Mouse (Mus musculus) regulatory T cell (primary cell): ENCODE data around the gene Gm45521.
"Not testable (repeated sequence)": the region's sequence is repeated elsewhere in the genome, so short reads cannot be mapped to it uniquely, and the experiment has no call there.

Experiments
- in situ Hi-C: fragments of 300-600 bp; cut with MboI, MseI; formaldehyde crosslinking; loops from one replicate; pipeline ENCODE4 v1.15.1; 2025; ENCODE audit warnings: high pct_unique_total_duplicates

The Gm45521 gene

DNA sequence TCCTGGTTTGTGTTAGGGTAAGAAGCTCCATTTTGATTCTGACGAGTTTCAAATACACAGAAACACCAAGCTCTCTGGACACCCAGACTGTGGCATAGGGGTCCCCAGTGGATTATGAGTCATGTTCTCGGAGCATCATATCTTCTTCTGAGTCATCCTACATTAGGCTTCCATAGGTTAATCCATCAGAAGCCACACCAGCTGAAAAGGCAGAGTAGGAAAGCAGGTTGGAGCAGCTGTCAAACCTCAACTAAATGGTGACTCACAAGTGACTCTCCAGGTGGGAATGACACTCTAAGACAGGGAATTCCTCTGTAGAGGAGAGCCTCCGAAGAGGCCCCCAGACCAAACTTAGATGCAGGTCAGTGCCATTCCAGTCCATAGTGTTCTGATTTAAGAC, 41.9 kb downstream of the Gm45521 start:
- in situ Hi-C loops: no loop called here

GRCm38 (mm10) chr14:7999435-7999834, 42.3 kb downstream of the Gm45521 start:
- in situ Hi-C loops: no loop called here

GRCm38 (mm10) chr14:8000247-8000646, 43.2 kb downstream of the Gm45521 start:
- in situ Hi-C loops: loop anchor here (5.0 kb wide), 1 partner anchor 38 kb away; no protein-coding TSS in a partner anchor

GRCm38 (mm10) chr14:8000831-8001685, 44.0 kb downstream of the Gm45521 start:
- in situ Hi-C loops: loop anchor here (5.0 kb wide), 1 partner anchor 39 kb away; no protein-coding TSS in a partner anchor

DNA sequence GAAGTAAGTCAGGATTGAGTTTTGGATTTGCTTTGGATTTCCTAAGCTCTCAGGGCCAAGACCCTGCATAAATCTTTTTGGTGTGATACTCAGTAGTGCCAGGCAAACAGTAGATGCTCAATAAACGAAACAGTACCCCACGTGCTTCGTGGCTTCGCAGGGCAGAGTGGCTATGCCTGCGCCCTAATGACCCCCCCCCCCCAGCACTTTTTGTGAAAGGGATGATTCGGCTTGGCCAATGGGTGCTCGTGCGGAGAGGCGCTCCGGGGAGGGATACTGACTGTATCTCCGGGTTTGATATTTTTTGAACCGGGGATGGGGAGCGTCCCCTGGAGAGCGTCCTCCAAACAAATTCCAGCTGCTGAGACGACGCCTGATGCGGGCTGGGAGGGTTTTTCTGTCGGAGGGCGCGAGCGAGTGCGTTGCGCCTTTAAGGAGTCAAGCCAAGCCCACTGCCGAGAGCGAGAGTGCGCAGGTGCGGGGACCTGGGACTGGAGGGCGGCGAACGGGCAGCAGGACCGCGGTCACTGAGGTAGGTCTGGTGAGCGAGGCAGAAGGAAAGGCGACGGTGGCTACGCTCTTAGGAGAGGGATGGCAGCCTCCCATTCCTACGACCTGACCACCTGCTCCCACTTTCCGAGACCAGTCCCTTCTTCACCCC, 45.5 kb downstream of the Gm45521 start, which contains the start of gene Abhd6:
Abhd6 (plus strand) TSS at position 471 of the 661 bp plus-strand sequence.
- in situ Hi-C loops: loop anchor here (5.0 kb wide), 1 partner anchor 40 kb away; no protein-coding TSS in a partner anchor

DNA sequence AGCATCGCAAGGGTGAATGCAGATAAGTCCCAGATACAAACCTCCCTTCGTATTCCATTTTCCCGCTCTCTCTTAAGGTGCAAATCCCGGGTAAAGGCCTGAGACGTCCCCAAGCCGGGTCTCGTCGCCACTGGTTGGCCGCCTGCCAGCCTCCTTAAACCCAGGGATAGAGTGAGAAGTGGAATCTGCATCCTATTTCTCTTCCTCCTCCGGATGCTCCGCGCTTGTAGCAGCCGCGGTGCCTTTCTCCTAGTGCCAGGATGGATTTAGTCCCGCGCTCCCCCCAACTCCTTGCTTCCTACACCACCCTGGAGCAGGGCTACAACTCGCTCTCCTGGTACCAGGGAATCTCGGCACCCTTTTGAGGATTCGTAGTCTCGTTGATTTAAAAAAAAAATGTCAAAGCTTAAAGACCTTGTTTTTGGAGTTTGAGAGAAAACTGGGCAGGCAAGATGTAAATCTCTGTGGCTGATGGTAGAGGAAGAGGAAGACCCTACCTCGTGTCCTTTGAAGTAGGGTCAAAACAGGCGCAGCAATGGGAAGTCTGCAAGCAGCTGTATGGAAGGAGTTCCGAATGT, 46.1 kb downstream of the Gm45521 start:
- in situ Hi-C loops: loop anchor here (5.0 kb wide), 1 partner anchor 41 kb away; no protein-coding TSS in a partner anchor

- in situ Hi-C loops: loop anchor here (5.0 kb wide), 1 partner anchor 42 kb away; no protein-coding TSS in a partner anchor
Observed at GRCm38 (mm10) chr14:8003727-8004670, 46.9 kb downstream of the Gm45521 start.

DNA sequence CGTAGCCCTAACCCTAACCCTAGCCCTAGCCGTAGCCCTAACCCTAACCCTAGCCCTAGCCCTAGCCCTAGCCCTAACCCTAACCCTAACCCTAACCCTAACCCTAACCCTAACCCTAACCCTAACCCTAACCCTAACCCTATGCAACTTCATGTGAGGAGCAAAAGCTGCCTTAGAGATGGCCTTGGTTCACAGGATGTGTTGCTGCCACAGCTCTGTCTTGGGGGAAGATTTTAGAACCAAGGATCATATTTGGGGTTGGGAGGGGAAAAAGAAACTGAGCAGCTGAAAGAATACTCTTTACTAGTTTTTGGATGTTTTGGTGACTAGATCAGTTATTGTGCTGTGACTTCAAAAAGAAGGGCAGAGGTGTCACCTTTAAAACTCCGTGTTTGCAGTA, 49.0 kb downstream of the Gm45521 start:
- in situ Hi-C loops: not testable (repeated sequence)

DNA sequence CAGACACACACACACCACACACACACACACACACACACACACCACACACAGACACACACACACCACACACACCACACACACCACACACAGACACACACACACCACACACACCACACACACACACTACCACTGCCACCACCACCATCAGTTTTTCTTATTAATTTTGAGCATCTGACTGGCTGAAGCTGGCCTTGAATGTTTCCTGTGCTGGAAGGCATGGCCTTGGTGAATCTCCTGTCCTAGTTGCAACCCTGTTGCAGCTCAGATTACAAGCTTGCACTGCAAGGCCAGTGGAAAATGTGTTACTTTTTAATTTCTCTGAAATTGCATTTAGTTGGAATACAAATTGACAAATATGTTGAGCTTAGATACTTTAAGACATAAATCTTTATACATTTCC, 50.0 kb downstream of the Gm45521 start:
- in situ Hi-C loops: no loop called here

- in situ Hi-C loops: no loop called here
Observed at GRCm38 (mm10) chr14:8007486-8007885, 50.4 kb downstream of the Gm45521 start.

- in situ Hi-C loops: no loop called here
Observed at GRCm38 (mm10) chr14:8007923-8008322, 50.8 kb downstream of the Gm45521 start.
